ENCODE assay signal across 19 mouse cellular contexts in genomic region chr5:123195500-123196000, GRCm38 (mm10). TPM values are rescaled to one million over a fixed set of nuclear protein-coding genes. Genes with fewer than 3 reads are reported as not detected.
"Had no signal": no experiment of that assay in that cellular context is flagged by ENCODE, and none has a peak within 500 bp of the region (broad histone marks: within the 10 kb centered on the region; RNA-seq: fewer than 3 reads in every experiment).

No protein-coding gene starts in this region.

- H3K9me3 ChIP-seq: midbrain, embryonic 13.5 days; neural tube, embryonic 12.5 days had no signal

- H3K4me1 ChIP-seq: neural tube, embryonic 12.5 days had no signal

- H3K27me3 ChIP-seq: midbrain, embryonic 13.5 days; neural tube, embryonic 12.5 days had no signal

- ATAC-seq: midbrain, embryonic 13.5 days had no signal

- H3K36me3 ChIP-seq: midbrain, embryonic 13.5 days; neural tube, embryonic 12.5 days had no signal

- DNase-seq: kidney, adult 11 months; kidney, adult 9 months; kidney, postnatal 10 days; kidney, postnatal 4 days; left cerebral cortex, postnatal 4 days; lung, embryonic 14.5 days; lung, postnatal 10 days; lung, postnatal 4 days; thymus, adult 18-20 months; thymus, postnatal 14 days had no signal

- H3K27ac ChIP-seq: layer of hippocampus, adult 2 months; midbrain, embryonic 13.5 days; neural tube, embryonic 12.5 days had no signal

- H3K9ac ChIP-seq: lung, embryonic 14.5 days; midbrain, embryonic 13.5 days; neural tube, embryonic 12.5 days had no signal

- H3K4me3 ChIP-seq: layer of hippocampus, adult 2 months; midbrain, embryonic 13.5 days; neural tube, embryonic 12.5 days had no signal

- H3K4me2 ChIP-seq: lung, embryonic 14.5 days; midbrain, embryonic 13.5 days; neural tube, embryonic 12.5 days had no signal

RNA-seq across cellular contexts. Expression of gene Hpd, which starts 13.0 kb away (rescaled TPM):
- total RNA-seq: layer of hippocampus, adult 2 months; layer of hippocampus, postnatal 14 days; left cerebral cortex, postnatal 10 days; left cerebral cortex, postnatal 4 days; megakaryocyte-erythroid progenitor cell, adult 5-6 weeks; neutrophil, adult 5-6 weeks had no signal
- polyA plus RNA-seq: limb, embryonic 14.5 days; lung, embryonic 14.5 days; midbrain, embryonic 13.5 days; neural tube, embryonic 12.5 days; stomach, embryonic 14.5 days had no signal
